Mouse (Mus musculus) heart, embryonic 15.5 days (tissue): ENCODE results near the gene Hadha. TPM values are rescaled to one million over a fixed set of nuclear protein-coding genes. Genes with fewer than 3 reads are reported as not detected.

Experiments
- ATAC-seq: fragments of 200-750 bp; cut with Nextera tagmentation; replicated peaks from 2 replicates; pipeline ENCODE4 v1.8.0; 2017; ENCODE audit warnings: low read depth, moderate TSS enrichment; ENCODE audit not compliant: insufficient number of reproducible peaks, insufficient read depth, low FRiP score
- H3K27ac ChIP-seq: fragments of 300-500 bp; sonication (generic); 2 replicates; pipeline ENCODE4 v1.5.1; 2015; ENCODE audit warnings: mild to moderate bottlenecking, inconsistent platforms
- H3K27me3 ChIP-seq: fragments of 300-500 bp; sonication (generic); 2 replicates; pipeline ENCODE4 v1.6.1; 2015; ENCODE audit warnings: inconsistent platforms
- H3K36me3 ChIP-seq: fragments of 300-500 bp; sonication (generic); 2 replicates; pipeline ENCODE4 v1.6.1; 2015; ENCODE audit warnings: mild to moderate bottlenecking, inconsistent platforms
- H3K4me1 ChIP-seq: fragments of 300-500 bp; sonication (generic); replicated peaks from 2 replicates; pipeline ENCODE4 v1.6.1; 2015; ENCODE audit warnings: inconsistent platforms
- H3K4me2 ChIP-seq: fragments of 300-500 bp; sonication (generic); 2 replicates; pipeline ENCODE4 v1.6.1; 2015; ENCODE audit warnings: inconsistent platforms, mild to moderate bottlenecking, moderate library complexity
- H3K4me3 ChIP-seq: fragments of 300-500 bp; sonication (generic); 2 replicates; pipeline ENCODE4 v1.5.1; 2015; ENCODE audit warnings: mild to moderate bottlenecking, inconsistent platforms
- H3K9ac ChIP-seq: fragments of 300-500 bp; sonication (generic); 2 replicates; pipeline ENCODE4 v1.6.1; 2015; ENCODE audit warnings: mild to moderate bottlenecking, inconsistent platforms
- H3K9me3 ChIP-seq: fragments of 300-500 bp; sonication (generic); replicated peaks from 2 replicates; pipeline ENCODE4 v1.6.1; 2016; ENCODE audit warnings: inconsistent platforms
- WGBS: fragments of 180-500 bp; shearing (Covaris S2); methylation state at CpG from one replicate; pipeline ENCODE4 v1.1.7; 2015; ENCODE audit warnings: mixed read lengths; 5-methylcytosine and 5-hydroxymethylcytosine counted together
- polyA plus RNA-seq: library from polyadenylated mRNA; unstranded; fragments of >200 nt; fragmentation: Nextera tagmentation; extraction: Ambion mirVana; gene quantifications from 2 replicates; pipeline ENCODE4 v1.2.1, GENCODE M21; 2015

Hadha gene
- polyA plus RNA-seq, 1 experiment from 2014 or later, result 298 TPM

DNA sequence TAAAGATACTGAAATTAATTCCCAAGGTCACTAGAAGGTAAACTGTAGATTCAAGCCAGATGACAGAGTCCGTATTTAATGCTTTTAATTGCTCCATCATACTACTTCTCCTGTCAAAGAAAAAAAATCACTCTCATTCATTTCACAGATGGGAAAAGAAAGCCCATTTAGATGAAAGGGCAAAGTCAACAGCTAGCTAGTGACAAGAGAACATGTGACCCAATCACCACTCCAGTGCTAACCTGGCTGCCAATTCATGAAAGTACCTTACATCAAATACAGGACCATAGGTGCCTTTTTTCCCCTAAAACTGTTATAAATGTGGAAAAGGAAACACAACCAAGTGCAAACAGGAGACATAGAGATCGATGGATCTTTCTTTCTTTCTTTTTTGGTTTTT lies 1.7 kb downstream of the Hadha start:
- Histone ChIP-seq H3K4me2 (peak overlapping the region; percentile 60; the same call in 1 of the 2 replicates), H3K36me3 (no peaks in the 10 kb centered on the region), H3K4me1 (peaks cover 36% of the 10 kb centered on the region), H3K4me3 (no peak overlapping the region), H3K9ac (no peak overlapping the region), H3K27ac (no peak overlapping the region), H3K27me3 (no peaks in the 10 kb centered on the region), H3K9me3 (no peaks in the 10 kb centered on the region)
- WGBS, result 92% methylated on average over 2 of the region's 2 CpGs
- no peak for ATAC-seq

DNA sequence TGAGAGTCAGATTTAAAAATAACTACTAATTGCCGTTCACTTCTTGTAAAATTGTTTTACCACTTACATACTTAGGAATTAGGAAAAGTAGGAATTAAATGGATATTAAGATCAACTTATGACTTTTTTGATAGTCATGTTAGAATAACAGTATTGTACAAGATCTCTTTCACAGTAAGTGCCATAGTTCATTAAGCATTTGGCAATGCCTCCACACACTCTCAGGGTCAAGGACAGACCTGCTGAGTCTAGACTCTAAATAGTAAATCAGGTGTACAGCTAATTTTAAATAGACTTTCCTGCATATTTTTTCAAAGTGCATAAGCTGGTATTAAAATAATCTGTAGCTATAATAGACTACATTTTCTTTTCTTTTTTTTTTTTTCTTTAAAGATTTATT lies 2.5 kb downstream of the Hadha start:
- Histone ChIP-seq H3K4me1 (peaks cover 32% of the 10 kb centered on the region), H3K4me3 (no peak overlapping the region), H3K27me3 (no peaks in the 10 kb centered on the region), H3K4me2 (peak overlapping the region; percentile 32), H3K36me3 (no peaks in the 10 kb centered on the region; the same call in 1 of the 2 replicates), H3K27ac (peak overlapping the region; percentile 49), H3K9me3 (no peaks in the 10 kb centered on the region), H3K9ac (0 out of 2 replicates have a peak overlapping the region, but pooled peaks have one; percentile 28)
- ATAC-seq, result no peak
- WGBS, result 64% methylated on average over 1 of the region's 1 CpGs

- Histone ChIP-seq H3K4me2 (peak overlapping the region; percentile 32), H3K9ac (peak overlapping the region; percentile 28; the same call in 1 of the 2 replicates), H3K27ac (peak overlapping the region; percentile 49), H3K9me3 (no peaks in the 10 kb centered on the region), H3K4me3 (peak overlapping the region; percentile 8; the same call in 1 of the 2 replicates), H3K27me3 (no peaks in the 10 kb centered on the region), H3K4me1 (peaks cover 32% of the 10 kb centered on the region), H3K36me3 (peaks cover 1% of the 10 kb centered on the region)
- WGBS, result 56% methylated on average over 4 of the region's 4 CpGs
- no peak for ATAC-seq
Observed at GRCm38 (mm10) chr5:30152007-30152406, 3.0 kb downstream of the Hadha start.

DNA sequence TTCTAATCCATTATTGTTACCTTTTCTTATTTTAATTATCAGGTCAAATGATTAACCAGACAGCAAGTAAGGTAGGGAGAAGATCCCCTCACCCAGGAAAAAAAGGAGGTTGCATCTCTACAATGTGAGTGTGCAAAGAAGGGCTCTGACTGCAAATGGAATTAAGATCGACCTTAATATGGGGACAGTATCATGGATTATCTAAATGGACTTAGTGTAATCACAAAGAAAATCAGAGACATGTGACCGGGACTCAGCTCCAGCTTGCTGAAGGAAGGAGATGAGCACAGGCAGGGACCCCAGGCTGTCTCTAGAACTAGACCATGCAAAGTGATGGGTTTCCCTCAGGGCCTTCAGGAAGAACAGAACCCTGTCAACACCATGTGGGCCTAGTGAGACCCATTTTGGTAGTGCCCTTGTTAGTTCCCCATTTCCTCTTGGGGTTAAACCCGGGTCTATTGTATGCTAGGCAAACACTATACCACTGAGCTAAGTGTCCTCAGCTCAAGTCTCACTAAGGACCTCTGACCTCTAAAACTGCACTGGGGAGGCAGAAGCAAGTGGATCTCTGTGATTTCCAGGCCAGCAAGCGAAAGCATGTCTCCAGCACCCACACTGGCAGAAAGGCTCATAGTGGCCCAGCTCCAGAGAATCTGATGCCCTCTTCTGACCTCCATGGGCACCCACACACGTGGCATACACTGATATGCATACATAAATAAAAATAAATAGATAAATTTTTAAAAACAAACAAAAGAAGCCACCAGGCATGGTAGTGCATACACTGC lies 6.6 kb downstream of the Hadha start:
- H3K9ac ChIP-seq, result no peak overlapping the region
- no peaks in the 10 kb centered on the region for H3K27me3 ChIP-seq
- no peak for ATAC-seq
- WGBS, result 87% methylated on average over 5 of the region's 5 CpGs
- H3K4me2 ChIP-seq, result no peak overlapping the region
- H3K27ac ChIP-seq, result no peak overlapping the region
- H3K4me1 ChIP-seq, result peaks cover 18% of the 10 kb centered on the region
- H3K4me3 ChIP-seq, result no peak overlapping the region
- H3K9me3 ChIP-seq, result no peaks in the 10 kb centered on the region
- peaks cover 33% of the 10 kb centered on the region for H3K36me3 ChIP-seq

DNA sequence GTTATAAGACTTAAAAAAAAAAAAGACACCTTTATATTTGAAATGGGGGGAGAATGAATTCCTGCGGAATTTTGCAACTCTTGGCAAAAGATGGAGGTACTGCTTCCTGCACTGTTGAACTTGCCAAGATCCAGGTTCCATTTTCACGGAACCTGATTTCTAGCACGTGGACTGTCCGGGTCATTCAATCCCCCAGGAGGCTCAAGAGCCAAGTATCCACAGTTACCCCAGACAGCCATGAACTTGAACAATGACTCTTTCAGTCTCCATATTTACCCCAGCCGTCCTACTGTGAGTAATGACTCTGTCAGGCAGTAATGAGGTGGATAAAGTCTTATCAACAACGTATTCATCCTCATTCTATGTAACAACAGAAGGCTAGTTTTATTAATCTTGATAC lies 8.4 kb downstream of the Hadha start:
- Histone ChIP-seq H3K4me2 (no peak overlapping the region), H3K27ac (no peak overlapping the region), H3K9ac (no peak overlapping the region), H3K4me3 (no peak overlapping the region), H3K27me3 (no peaks in the 10 kb centered on the region), H3K9me3 (no peaks in the 10 kb centered on the region), H3K4me1 (peaks cover 14% of the 10 kb centered on the region), H3K36me3 (peaks cover 51% of the 10 kb centered on the region)
- 86% methylated on average over 6 of the region's 6 CpGs for whole genome bisulfite sequencing
- ATAC-seq, result no peak

DNA sequence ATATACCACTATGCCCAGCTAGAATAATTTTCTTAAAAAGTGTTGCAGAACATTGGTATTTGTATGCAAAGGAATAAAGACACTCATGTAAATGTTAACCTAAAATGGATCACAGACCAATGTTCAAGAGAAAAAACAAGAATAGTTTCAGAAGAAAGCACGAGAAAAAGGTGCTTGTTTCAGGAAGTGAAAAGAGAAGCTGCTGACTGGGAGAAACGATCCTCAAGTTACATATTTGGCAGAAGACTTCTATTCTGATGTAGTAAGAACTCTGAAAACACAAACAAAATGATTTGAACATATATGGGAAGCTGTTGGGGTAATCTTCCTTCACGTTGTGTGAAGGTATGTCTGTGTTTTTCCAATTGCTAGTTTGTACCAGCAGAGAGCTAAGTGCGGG lies 16.8 kb downstream of the Hadha start:
- H3K9me3 ChIP-seq, result no peaks in the 10 kb centered on the region
- H3K36me3 ChIP-seq, result peaks cover 77% of the 10 kb centered on the region
- 86% methylated on average over 4 of the region's 4 CpGs for WGBS
- H3K27me3 ChIP-seq, result no peaks in the 10 kb centered on the region
- no peak overlapping the region for H3K27ac ChIP-seq
- ATAC-seq, result no peak
- no peaks in the 10 kb centered on the region for H3K4me1 ChIP-seq
- H3K9ac ChIP-seq, result no peak overlapping the region
- H3K4me3 ChIP-seq, result no peak overlapping the region
- H3K4me2 ChIP-seq, result no peak overlapping the region

- whole genome bisulfite sequencing, result 93% methylated on average over 9 of the region's 9 CpGs
- Histone ChIP-seq H3K4me3 (no peak overlapping the region), H3K27me3 (no peaks in the 10 kb centered on the region), H3K36me3 (peaks cover 77% of the 10 kb centered on the region), H3K27ac (no peak overlapping the region), H3K9me3 (no peaks in the 10 kb centered on the region), H3K4me1 (no peaks in the 10 kb centered on the region), H3K4me2 (no peak overlapping the region), H3K9ac (no peak overlapping the region)
- no peak for ATAC-seq
Observed at GRCm38 (mm10) chr5:30137271-30137670, 17.7 kb downstream of the Hadha start.

DNA sequence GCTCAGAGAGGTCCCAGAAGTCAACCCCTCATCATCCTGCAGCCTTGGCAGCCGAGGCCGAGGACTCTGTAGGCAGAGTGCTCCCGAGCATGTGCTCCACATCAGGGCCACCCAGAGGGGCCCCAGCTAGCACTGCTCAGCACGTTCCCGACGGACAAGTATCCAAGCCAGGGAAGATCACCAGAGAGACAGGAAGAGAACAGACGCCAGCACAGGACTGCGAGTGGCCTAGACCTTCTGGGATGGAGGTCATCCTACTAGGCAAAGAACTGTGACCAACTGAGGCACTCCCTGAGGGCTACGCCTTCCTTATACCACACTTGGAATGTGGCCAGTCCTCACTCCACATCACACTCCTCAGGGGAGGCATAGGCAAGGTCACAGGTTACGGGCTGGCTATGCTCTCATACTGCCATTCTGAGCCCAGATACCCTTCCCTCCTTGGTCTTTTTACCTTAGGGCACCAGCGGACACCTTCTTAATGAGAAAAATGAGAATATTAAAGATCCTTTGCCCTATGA lies 19.2 kb downstream of the Hadha start:
- Histone ChIP-seq H3K36me3 (peaks cover 75% of the 10 kb centered on the region), H3K4me2 (no peak overlapping the region), H3K27ac (no peak overlapping the region), H3K4me1 (no peaks in the 10 kb centered on the region), H3K4me3 (no peak overlapping the region), H3K9ac (no peak overlapping the region), H3K9me3 (no peaks in the 10 kb centered on the region), H3K27me3 (no peaks in the 10 kb centered on the region)
- 86% methylated on average over 11 of the region's 11 CpGs for WGBS
- ATAC-seq, result no peak

DNA sequence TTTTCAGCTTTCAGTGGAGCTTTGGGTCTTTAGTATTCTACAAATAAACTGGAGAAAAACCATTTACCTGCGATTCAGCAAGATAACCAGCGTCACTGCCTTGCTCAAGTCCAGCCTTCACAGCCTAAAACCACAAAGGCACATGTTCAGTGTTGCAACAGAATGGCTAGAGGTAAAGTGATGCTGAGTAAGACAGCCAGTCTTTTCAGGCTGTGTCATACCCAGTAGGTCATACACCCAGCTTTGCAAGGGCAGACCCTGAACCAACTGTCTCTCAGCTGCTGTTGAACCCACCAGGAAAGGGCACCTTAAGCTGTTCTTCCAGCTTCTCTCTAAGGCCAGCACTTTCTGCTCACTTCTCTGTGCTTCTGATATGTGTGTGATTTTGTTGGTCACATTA lies 22.8 kb downstream of the Hadha start:
- Histone ChIP-seq H3K9me3 (no peaks in the 10 kb centered on the region), H3K4me3 (no peak overlapping the region), H3K4me1 (no peaks in the 10 kb centered on the region), H3K36me3 (peaks cover 83% of the 10 kb centered on the region), H3K27me3 (no peaks in the 10 kb centered on the region), H3K4me2 (no peak overlapping the region), H3K9ac (no peak overlapping the region), H3K27ac (no peak overlapping the region)
- WGBS, result 88% methylated on average over 2 of the region's 2 CpGs
- ATAC-seq, result no peak

- Histone ChIP-seq H3K36me3 (peaks cover 92% of the 10 kb centered on the region), H3K27ac (no peak overlapping the region), H3K4me2 (no peak overlapping the region), H3K9ac (no peak overlapping the region), H3K4me1 (no peaks in the 10 kb centered on the region), H3K4me3 (no peak overlapping the region), H3K9me3 (no peaks in the 10 kb centered on the region), H3K27me3 (no peaks in the 10 kb centered on the region)
- WGBS, result 87% methylated on average over 4 of the region's 4 CpGs
- ATAC-seq, result no peak
Observed at GRCm38 (mm10) chr5:30131246-30131645, 23.7 kb downstream of the Hadha start.

DNA sequence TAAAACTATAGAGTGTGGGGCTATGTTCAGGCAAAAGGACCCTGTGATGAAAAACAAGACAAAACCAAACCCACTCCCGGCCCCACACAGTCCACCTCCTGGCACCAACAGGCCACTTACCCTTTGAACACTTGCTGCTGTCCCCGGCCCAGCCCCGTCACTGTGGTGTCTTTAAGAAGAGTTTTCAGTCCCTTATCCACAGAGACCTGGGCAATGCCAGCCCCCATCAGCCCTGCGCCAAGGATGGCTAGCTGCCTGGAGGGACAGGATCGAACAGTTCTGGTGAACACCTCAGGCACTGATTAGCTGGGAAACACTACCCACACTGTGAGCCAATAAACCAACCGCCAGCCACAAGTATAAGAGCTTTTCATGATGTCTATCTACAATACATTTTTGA lies 26.3 kb downstream of the Hadha start:
- no peaks in the 10 kb centered on the region for H3K9me3 ChIP-seq
- 94% methylated on average over 6 of the region's 6 CpGs for WGBS
- H3K4me3 ChIP-seq, result no peak overlapping the region
- H3K9ac ChIP-seq, result no peak overlapping the region
- H3K4me1 ChIP-seq, result no peaks in the 10 kb centered on the region
- no peak overlapping the region for H3K4me2 ChIP-seq
- H3K36me3 ChIP-seq, result peaks cover 94% of the 10 kb centered on the region
- ATAC-seq, result no peak
- no peak overlapping the region for H3K27ac ChIP-seq
- H3K27me3 ChIP-seq, result no peaks in the 10 kb centered on the region
